Mouse (Mus musculus): ENCODE results near the gene 6720489N17Rik. TPM values are rescaled to one million over a fixed set of nuclear protein-coding genes. Genes with fewer than 3 reads are reported as not detected.
"Not testable (repeated sequence)": the region's sequence is repeated elsewhere in the genome, so short reads cannot be mapped to it uniquely, and the experiment has no call there.

Gene 6720489N17Rik
- 5.1 and 5.3 TPM in 2 replicates for polyA plus RNA-seq (2015; fragmentation: Nextera tagmentation; extraction: Ambion mirVana)

GRCm38 (mm10) chr13:62623577-62624276, at the start of gene 6720489N17Rik:
6720489N17Rik (minus strand) TSS chr13:62624182.
- peak; percentile 89 for DNase-seq (ENCODE audit: low spot score)

- DNase-seq (ENCODE audit: low spot score) = no peak
Measured at GRCm38 (mm10) chr13:62653369-62653743, 29.4 kb upstream of the 6720489N17Rik start.

- DNase-seq (ENCODE audit: low spot score) = peak; percentile 85
Measured at GRCm38 (mm10) chr13:62652681-62653368, 28.8 kb upstream of the 6720489N17Rik start.

- DNase-seq (ENCODE audit: low spot score) = peak; percentile 54
Measured at GRCm38 (mm10) chr13:62627071-62627470, 3.1 kb upstream of the 6720489N17Rik start.

GRCm38 (mm10) chr13:62624277-62624665, 289 bp upstream of the 6720489N17Rik start:
- DNase-seq (ENCODE audit: low spot score) = peak; percentile 3

- DNase-seq (ENCODE audit: low spot score) = not testable (repeated sequence)
Measured at GRCm38 (mm10) chr13:62617449-62617848, 6.5 kb downstream of the 6720489N17Rik start.

GRCm38 (mm10) chr13:62571099-62571498, 52.9 kb downstream of the 6720489N17Rik start, which contains the start of gene Zfp934:
Zfp934 (minus strand) TSS chr13:62571199.
- DNase-seq (ENCODE audit: low spot score) = not testable (repeated sequence)

- DNase-seq (ENCODE audit: low spot score) = not testable (repeated sequence)
Measured at GRCm38 (mm10) chr13:62561696-62562095, 62.3 kb downstream of the 6720489N17Rik start.

- peak; percentile 17 for DNase-seq (ENCODE audit: low spot score)
Measured at GRCm38 (mm10) chr13:62558189-62559110, 65.5 kb downstream of the 6720489N17Rik start, which contains the start of gene Zfp935. Zfp935 (minus strand) TSS chr13:62558511.

Small RNA genes within 50 kb of the gene (microRNA-seq; reads per million reads assigned to microRNA genes)
- not detected for gene Gm24020 (ENCODE audit: borderline number of aligned reads)

Other genes with a start within 250 kb of the 6720489N17Rik start
- 5.2 and 6.6 TPM in 2 replicates for gene Gm3604, start 241.0 kb downstream of the 6720489N17Rik start, polyA plus RNA-seq (2015; fragmentation: Nextera tagmentation; extraction: Ambion mirVana)
- gene Gm49359, start 157.3 kb downstream of the 6720489N17Rik start, polyA plus RNA-seq (2015; fragmentation: Nextera tagmentation; extraction: Ambion mirVana) = 6.8 and 8.4 TPM in 2 replicates
- gene Zfp935, start 65.7 kb downstream of the 6720489N17Rik start, polyA plus RNA-seq (2015; fragmentation: Nextera tagmentation; extraction: Ambion mirVana) = 0.42 TPM in 1 of 2 replicates, not detected in the other
- gene Zfp934, start 53.0 kb downstream of the 6720489N17Rik start, polyA plus RNA-seq (2015; fragmentation: Nextera tagmentation; extraction: Ambion mirVana) = 11.3 and 13.9 TPM in 2 replicates
- 13.5 and 15.7 TPM in 2 replicates for gene Platr25, start 136.5 kb upstream of the 6720489N17Rik start, polyA plus RNA-seq (2015; fragmentation: Nextera tagmentation; extraction: Ambion mirVana)
- gene Gm5141, start 161.6 kb upstream of the 6720489N17Rik start, polyA plus RNA-seq (2015; fragmentation: Nextera tagmentation; extraction: Ambion mirVana) = 4.9 and 7.0 TPM in 2 replicates
- gene Fbp2, start 234.2 kb upstream of the 6720489N17Rik start, polyA plus RNA-seq (2015; fragmentation: Nextera tagmentation; extraction: Ambion mirVana) = 0.40 and 0.42 TPM in 2 replicates